In the genomic region with DNA sequence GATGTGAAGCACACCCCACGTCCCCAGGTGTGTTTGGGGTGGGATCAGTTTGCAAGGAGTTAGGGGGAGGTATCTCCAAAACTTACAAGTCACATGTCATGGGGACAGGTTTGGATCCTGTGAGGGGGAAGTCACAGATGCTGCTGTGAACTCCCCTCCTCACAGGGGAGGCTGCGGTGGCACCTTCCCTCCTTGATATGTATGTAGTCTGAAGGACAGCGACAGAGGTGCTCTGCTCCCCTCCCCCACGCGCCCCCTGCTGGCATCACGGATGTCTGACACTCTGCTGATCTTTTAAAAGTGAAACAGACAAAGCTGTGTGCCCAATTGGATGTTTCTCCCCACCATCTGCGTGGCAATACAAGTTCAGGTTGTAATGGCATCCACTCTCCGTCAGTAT, we compare ENCODE assay signal across 8 mouse cellular contexts. TPM values are rescaled to one million over a fixed set of nuclear protein-coding genes. Genes with fewer than 3 reads are reported as not detected.
DNase-seq lines count a peak whose midpoint lies in the region; ATAC-seq lines count a peak whose summit lies in the region.

No protein-coding gene starts in this region.

- no peak overlapping the region for H3K4me2 ChIP-seq in forebrain, embryonic 16.5 days (ENCODE audit: low read length)

- no peaks in the 10 kb centered on the region for H3K36me3 ChIP-seq in forebrain, embryonic 16.5 days (ENCODE audit: control insufficient read depth, insufficient read depth)

- no peak overlapping the region for H3K27ac ChIP-seq in forebrain, embryonic 16.5 days (ENCODE audit: low read length)

- WGBS in forebrain, embryonic 16.5 days, result 21% methylated on average over 8 of the region's 8 CpGs

- no peak overlapping the region for H3K4me3 ChIP-seq in forebrain, embryonic 16.5 days (replicated peaks; ENCODE audit: low read length)

- DNase-seq in ovary, postnatal 36 days (ENCODE audit: low spot score), result peak; percentile 58
- no peak for DNase-seq in ovary, postnatal 10 days (ENCODE audit: low spot score)
- peak; percentile 61 for DNase-seq in adrenal gland, postnatal 25 days
- DNase-seq in lung, postnatal 25 days (ENCODE audit: low spot score), result peak; percentile 55
- peak; percentile 28 for DNase-seq in retina, postnatal 7 days (ENCODE audit: low read depth, low spot score)
- DNase-seq in adipocyte (ENCODE audit: low spot score), result no peak

- H3K9me3 ChIP-seq in forebrain, embryonic 16.5 days (ENCODE audit: control insufficient read depth, low read length), result no peaks in the 10 kb centered on the region

- H3K9ac ChIP-seq in forebrain, embryonic 16.5 days (replicated peaks; ENCODE audit: low read depth, low read length), result no peak overlapping the region

- no peaks in the 10 kb centered on the region for H3K4me1 ChIP-seq in forebrain, embryonic 16.5 days (replicated peaks; ENCODE audit: control insufficient read depth, insufficient read depth, low read length)

- H3K27me3 ChIP-seq in forebrain, embryonic 16.5 days (replicated peaks; ENCODE audit: control insufficient read depth, insufficient read depth, low read length), result no peaks in the 10 kb centered on the region

- ATAC-seq in forebrain, embryonic 16.5 days, result peak; percentile 64
- ATAC-seq in inflammation-experienced regulatory T-cells, adult 6 months, result peak; percentile 94

RNA-seq across cellular contexts. Expression of a gene that starts 35.5 kb away (rescaled TPM):
- total RNA-seq in adrenal gland, postnatal 25 days (2021), result 18.4 and 20.7 TPM in 2 replicates
- polyA plus RNA-seq in forebrain, embryonic 16.5 days (2015; fragmentation: Nextera tagmentation; extraction: Ambion mirVana), result 8.5 and 9.0 TPM in 2 replicates
- polyA plus RNA-seq in inflammation-experienced regulatory T-cells, adult 6 months (2017; shearing (Covaris generic)), result 1 to 10 TPM; 5.5 to 6.8 (median 6.4) TPM

Comparison
In these comparisons a context has a peak if more than half of its experiments do, and no peak if none do; other contexts are left out.
1. DNase-seq: peak in ovary, postnatal 36 days (single experiment), adrenal gland, postnatal 25 days (single experiment), lung, postnatal 25 days (single experiment) and retina, postnatal 7 days (single experiment); none in ovary, postnatal 10 days (single experiment) and adipocyte (single experiment).